Mouse (Mus musculus) CH12.LX (cell line): ENCODE measurements at regions not wholly inside any gene's neighbourhood (a gene's known extent, or its start where the extent isn't known, plus 50 kb on each side); places are given as distances from the start of the nearest gene placed in this dataset.

ENCODE experiments used
- CHD1 ChIP-seq: IDR thresholded peaks from 2 replicates; pipeline ENCODE4 v1.6.1; 2012; ENCODE audit warnings: low read depth, low read length, improper control_type of control experiment, inconsistent platforms
- CTCF ChIP-seq, 2 experiments: IDR thresholded peaks in 1 of 2; conservative IDR thresholded peaks in 1 of 2; 2 replicates each; pipeline ENCODE4 v1.5.1; 2011 to 2012; ENCODE audit warnings: low read depth in 2 of 2, low read length in 2 of 2, improper control_type of control experiment in 1 of 2, inconsistent platforms in 1 of 2, mild to moderate bottlenecking in 1 of 2, moderate library complexity in 1 of 2
- EP300 ChIP-seq: IDR thresholded peaks from 2 replicates; pipeline ENCODE4 v1.6.1; 2011; ENCODE audit warnings: low read length, improper control_type of control experiment
- ETS1 ChIP-seq: conservative IDR thresholded peaks from 2 replicates; pipeline ENCODE4 v1.6.1; 2012; ENCODE audit warnings: low read depth, mild to moderate bottlenecking, inconsistent platforms, low read length, improper control_type of control experiment, moderate library complexity
- GABPA ChIP-seq: IDR thresholded peaks from 2 replicates; pipeline ENCODE4 v1.6.1; 2012; ENCODE audit warnings: low read depth, low read length, improper control_type of control experiment, inconsistent platforms; ENCODE audit not compliant: insufficient replicate concordance
- HCFC1 ChIP-seq: IDR thresholded peaks from 2 replicates; pipeline ENCODE4 v1.6.1; 2012; ENCODE audit warnings: low read depth, mild to moderate bottlenecking, inconsistent platforms, low read length, improper control_type of control experiment
- JUND ChIP-seq: conservative IDR thresholded peaks from 2 replicates; pipeline ENCODE4 v1.6.1; 2011; ENCODE audit warnings: low read depth, low read length, improper control_type of control experiment
- MXI1 ChIP-seq: IDR thresholded peaks from 2 replicates; pipeline ENCODE4 v1.6.1; 2011; ENCODE audit warnings: mild to moderate bottlenecking, low read depth, low read length, improper control_type of control experiment
- NRF1 ChIP-seq: IDR thresholded peaks from 2 replicates; pipeline ENCODE4 v1.6.1; 2014; ENCODE audit warnings: low read depth, mild to moderate bottlenecking, inconsistent platforms, low read length, improper control_type of control experiment, moderate library complexity
- POLR2A ChIP-seq: IDR thresholded peaks from 2 replicates; pipeline ENCODE4 v1.6.1; 2011; ENCODE audit warnings: low read depth, mild to moderate bottlenecking, improper control_type of control experiment, low read length
- POLR2AphosphoS2 ChIP-seq: IDR thresholded peaks from 2 replicates; pipeline ENCODE4 v1.6.1; 2011; ENCODE audit warnings: low read depth, low read length, improper control_type of control experiment
- TCF12 ChIP-seq: IDR thresholded peaks from 2 replicates; pipeline ENCODE4 v1.6.1; 2014; ENCODE audit warnings: low read depth, mild to moderate bottlenecking, inconsistent platforms, low read length, improper control_type of control experiment
- USF1 ChIP-seq: IDR thresholded peaks from 2 replicates; pipeline ENCODE4 v1.6.1; 2014; ENCODE audit warnings: low read depth, mild to moderate bottlenecking, inconsistent platforms, low read length, improper control_type of control experiment
- ZC3H11A ChIP-seq: IDR thresholded peaks from 2 replicates; pipeline ENCODE4 v1.6.1; 2012; ENCODE audit warnings: low read depth, mild to moderate bottlenecking, inconsistent platforms, low read length, improper control_type of control experiment

DNA sequence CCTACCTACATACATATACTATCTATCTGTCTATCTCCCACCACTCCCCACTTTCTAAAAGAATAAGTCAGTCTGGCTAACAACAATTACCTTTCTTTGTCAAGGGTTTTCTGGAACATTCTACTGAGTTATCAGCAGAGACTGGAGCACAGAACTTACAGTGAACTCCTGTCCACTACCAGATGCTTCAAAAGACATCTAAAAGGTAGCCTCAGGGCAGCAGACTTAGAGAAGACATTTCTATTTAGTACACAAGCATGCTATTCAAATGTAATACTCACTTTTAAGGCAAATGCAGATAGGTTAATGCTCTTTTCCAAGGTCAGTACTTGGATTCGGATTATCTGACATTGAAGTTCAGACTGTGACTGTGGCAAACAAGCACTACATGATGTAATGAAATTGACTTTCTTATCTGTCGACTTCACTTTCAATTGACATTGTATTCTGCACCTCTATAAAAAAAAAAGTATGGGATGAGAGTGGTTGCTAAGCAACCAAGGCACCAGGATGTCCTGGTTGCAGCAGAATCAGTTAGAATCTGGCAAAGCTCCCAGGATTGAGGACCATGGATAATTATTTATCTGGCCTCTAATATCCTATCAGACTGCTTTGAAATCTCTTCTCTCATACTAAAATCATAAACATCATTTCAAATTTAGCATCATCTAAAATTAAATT, 90.9 kb upstream of the Gucy1a1 start:
- no peak for TF ChIP-seq POLR2AphosphoS2
- no peak for TF ChIP-seq CTCF (conservative IDR thresholded peaks at IDR 0.05 in 1 of 2, IDR thresholded peaks at IDR 0.05 in 1 of 2; ENCODE audit: low read depth in 2 of 2, low read length in 2 of 2)
- no peak for TF ChIP-seq EP300
- no peak for TF ChIP-seq GABPA
- TF ChIP-seq JUND, result no peak
- TF ChIP-seq TCF12, result no peak
- TF ChIP-seq POLR2A, result no peak
- TF ChIP-seq HCFC1, result no peak
- no peak for TF ChIP-seq ZC3H11A
- no peak for TF ChIP-seq ETS1
- TF ChIP-seq USF1, result no peak
- no peak for TF ChIP-seq NRF1
- no peak for TF ChIP-seq CHD1
- TF ChIP-seq MXI1, result no peak
